ENCODE assay signal across 21 mouse cellular contexts in genomic region chr16:37462886-37463285, GRCm38 (mm10).
"Had no signal": no experiment of that assay in that cellular context is flagged by ENCODE, and none has a peak within 500 bp of the region (broad histone marks: within the 10 kb centered on the region; RNA-seq: fewer than 3 reads in every experiment).

No protein-coding gene starts in this region.

- H3K4me2 ChIP-seq: limb, embryonic 12.5 days; limb, embryonic 15.5 days; liver, embryonic 11.5 days; lung, embryonic 14.5 days; midbrain, embryonic 12.5 days; midbrain, embryonic 15.5 days; neural tube, embryonic 12.5 days; neural tube, embryonic 15.5 days; stomach, embryonic 15.5 days had no signal

- ATAC-seq: hindbrain, postnatal 0 days; inflammation-experienced regulatory T-cells, adult 6 months; intestine, embryonic 16.5 days; liver, postnatal 0 days; lung, postnatal 0 days; midbrain, embryonic 15.5 days had no signal

- H3K4me1 ChIP-seq: limb, embryonic 12.5 days; limb, embryonic 15.5 days; midbrain, embryonic 12.5 days; midbrain, embryonic 15.5 days; neural tube, embryonic 12.5 days; neural tube, embryonic 15.5 days; stomach, embryonic 15.5 days had no signal

- H3K9ac ChIP-seq: limb, embryonic 12.5 days; limb, embryonic 15.5 days; liver, embryonic 14.5 days; liver, postnatal 0 days; lung, embryonic 14.5 days; midbrain, embryonic 12.5 days; midbrain, embryonic 15.5 days; neural tube, embryonic 12.5 days; neural tube, embryonic 15.5 days; stomach, embryonic 15.5 days had no signal

- H3K27me3 ChIP-seq: limb, embryonic 12.5 days; limb, embryonic 15.5 days; midbrain, embryonic 12.5 days; midbrain, embryonic 15.5 days; neural tube, embryonic 12.5 days; neural tube, embryonic 15.5 days; stomach, embryonic 15.5 days had no signal

- H3K9me3 ChIP-seq: limb, embryonic 12.5 days; limb, embryonic 15.5 days; midbrain, embryonic 12.5 days; midbrain, embryonic 15.5 days; neural tube, embryonic 12.5 days; neural tube, embryonic 15.5 days; stomach, embryonic 15.5 days had no signal

- H3K27ac ChIP-seq: hindbrain, postnatal 0 days; kidney, postnatal 0 days; limb, embryonic 12.5 days; limb, embryonic 15.5 days; liver, embryonic 14.5 days; macrophage; midbrain, embryonic 12.5 days; midbrain, embryonic 15.5 days; neural tube, embryonic 12.5 days; neural tube, embryonic 15.5 days; stomach, embryonic 15.5 days had no signal

- DNase-seq: kidney, adult 2 months; kidney, postnatal 25 days; liver, postnatal 0 days; lung, embryonic 14.5 days; spleen, adult 18-20 months; thymus, postnatal 25 days had no signal

- H3K36me3 ChIP-seq: limb, embryonic 12.5 days; limb, embryonic 15.5 days; midbrain, embryonic 12.5 days; midbrain, embryonic 15.5 days; neural tube, embryonic 12.5 days; neural tube, embryonic 15.5 days; stomach, embryonic 15.5 days had no signal

- H3K4me3 ChIP-seq: limb, embryonic 12.5 days; limb, embryonic 15.5 days; midbrain, embryonic 12.5 days; midbrain, embryonic 15.5 days; neural tube, embryonic 12.5 days; neural tube, embryonic 15.5 days; stomach, embryonic 15.5 days had no signal
